ENCODE assay signal across 11 mouse cellular contexts in the genomic region with DNA sequence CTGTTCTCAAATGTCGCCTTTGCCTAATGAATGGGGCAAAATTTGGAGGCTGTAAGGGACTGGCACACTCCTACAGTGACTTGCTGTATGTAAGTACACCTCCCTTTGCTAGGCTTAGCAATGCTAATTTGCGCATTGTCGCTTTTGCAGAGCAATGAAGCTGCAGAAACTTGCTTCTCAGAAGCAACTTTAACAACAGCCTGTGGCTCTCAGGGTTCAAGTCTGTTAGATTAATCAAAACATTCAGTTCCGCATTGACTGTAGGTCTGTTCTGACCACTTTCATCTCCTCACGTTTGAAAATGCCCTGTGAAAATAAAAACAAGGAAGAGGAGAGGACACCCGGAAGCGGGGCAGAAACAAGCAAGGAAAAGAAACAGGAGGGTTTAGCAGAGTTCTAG. TPM values are rescaled to one million over a fixed set of nuclear protein-coding genes. Genes with fewer than 3 reads are reported as not detected.
DNase-seq lines count a peak whose midpoint lies in the region; ATAC-seq and TF ChIP-seq lines count a peak whose summit lies in the region.
"Had no signal": no experiment of that assay in that cellular context is flagged by ENCODE, and none has a peak within 500 bp of the region (broad histone marks: within the 10 kb centered on the region; RNA-seq: fewer than 3 reads in every experiment).

No protein-coding gene starts in this region.

- H3K27ac ChIP-seq in heart, embryonic 12.5 days (ENCODE audit: poor library complexity, severe bottlenecking): no peak overlapping the region
- H3K27ac ChIP-seq in midbrain, embryonic 10.5 days (replicated peaks): no peak overlapping the region
- H3K27ac ChIP-seq in midbrain, postnatal 0 days (ENCODE audit: low read depth, low read length): no peak overlapping the region
- peak overlapping the region; percentile 49; the same call in 1 of the 2 replicates for H3K27ac ChIP-seq in intestine, embryonic 15.5 days
- no peak overlapping the region for H3K27ac ChIP-seq in neural tube, embryonic 15.5 days (replicated peaks)
- H3K27ac ChIP-seq: embryonic facial prominence, embryonic 15.5 days had no signal

- peaks cover 37% of the 10 kb centered on the region for H3K4me1 ChIP-seq in heart, embryonic 12.5 days (replicated peaks)
- peaks cover 51% of the 10 kb centered on the region for H3K4me1 ChIP-seq in midbrain, embryonic 10.5 days
- H3K4me1 ChIP-seq in midbrain, postnatal 0 days (ENCODE audit: insufficient read depth, low read length): peaks cover 5% of the 10 kb centered on the region; the same call in 1 of the 2 replicates
- 0 out of 2 replicates have a peak, but pooled peaks cover 7% of the 10 kb centered on the region for H3K4me1 ChIP-seq in intestine, embryonic 15.5 days (replicated peaks)
- H3K4me1 ChIP-seq in neural tube, embryonic 15.5 days: peaks cover 23% of the 10 kb centered on the region

- DNase-seq in heart, postnatal 14 days: no peak
- DNase-seq in midbrain, embryonic 10.5 days (ENCODE audit: low spot score): peak; percentile 31
- no peak for DNase-seq in midbrain, postnatal 0 days (ENCODE audit: low spot score)
- no peak for DNase-seq in cerebellum, postnatal 25 days
- no peak for DNase-seq in Muller cell, postnatal 12 days (ENCODE audit: inconsistent ontology term)
- DNase-seq: kidney, adult 18-20 months had no signal

- intact Hi-C loops in heart, postnatal 14 days (cut with DNase I): loop anchor here (5.0 to 10.0 kb wide), 2 partner anchors 163 to 279 kb away; no protein-coding TSS in a partner anchor

- no peak for TF ChIP-seq CTCF in midbrain, postnatal 0 days (IDR thresholded peaks at IDR 0.05)

- H3K27me3 ChIP-seq in heart, embryonic 12.5 days (replicated peaks): peaks cover 53% of the 10 kb centered on the region
- peaks cover 88% of the 10 kb centered on the region for H3K27me3 ChIP-seq in midbrain, embryonic 10.5 days (ENCODE audit: low read depth, poor library complexity, severe bottlenecking)
- peaks cover 67% of the 10 kb centered on the region for H3K27me3 ChIP-seq in midbrain, postnatal 0 days (ENCODE audit: insufficient read depth, low read length)
- H3K27me3 ChIP-seq in intestine, embryonic 15.5 days (replicated peaks): peaks cover 17% of the 10 kb centered on the region
- peaks cover 68% of the 10 kb centered on the region for H3K27me3 ChIP-seq in neural tube, embryonic 15.5 days (replicated peaks)

- peak overlapping the region; percentile 21 for H3K4me3 ChIP-seq in heart, embryonic 12.5 days
- H3K4me3 ChIP-seq in midbrain, embryonic 10.5 days: no peak overlapping the region
- H3K4me3 ChIP-seq in midbrain, postnatal 0 days (ENCODE audit: low read depth, low read length): no peak overlapping the region
- H3K4me3 ChIP-seq in intestine, embryonic 15.5 days (replicated peaks): peak overlapping the region; percentile 59
- no peak overlapping the region for H3K4me3 ChIP-seq in neural tube, embryonic 15.5 days (replicated peaks)
- H3K4me3 ChIP-seq: embryonic facial prominence, embryonic 15.5 days had no signal

- H3K9me3 ChIP-seq in heart, embryonic 12.5 days (replicated peaks): no peaks in the 10 kb centered on the region
- no peaks in the 10 kb centered on the region for H3K9me3 ChIP-seq in midbrain, embryonic 10.5 days (replicated peaks)
- no peaks in the 10 kb centered on the region for H3K9me3 ChIP-seq in midbrain, postnatal 0 days (ENCODE audit: low read length)
- no peaks in the 10 kb centered on the region for H3K9me3 ChIP-seq in intestine, embryonic 15.5 days
- no peaks in the 10 kb centered on the region for H3K9me3 ChIP-seq in neural tube, embryonic 15.5 days (replicated peaks)
- H3K9me3 ChIP-seq: embryonic facial prominence, embryonic 15.5 days had no signal

- peak overlapping the region; percentile 48 for H3K4me2 ChIP-seq in heart, embryonic 12.5 days
- no peak overlapping the region for H3K4me2 ChIP-seq in midbrain, postnatal 0 days (ENCODE audit: low read depth, low read length, poor library complexity, severe bottlenecking)
- peak overlapping the region; percentile 85 for H3K4me2 ChIP-seq in intestine, embryonic 15.5 days (replicated peaks)
- H3K4me2 ChIP-seq in neural tube, embryonic 15.5 days: peak overlapping the region; percentile 22; the same call in 1 of the 2 replicates
- H3K4me2 ChIP-seq: embryonic facial prominence, embryonic 15.5 days had no signal

- H3K36me3 ChIP-seq in heart, embryonic 12.5 days: no peaks in the 10 kb centered on the region
- H3K36me3 ChIP-seq in midbrain, embryonic 10.5 days: no peaks in the 10 kb centered on the region
- no peaks in the 10 kb centered on the region for H3K36me3 ChIP-seq in midbrain, postnatal 0 days (ENCODE audit: insufficient read depth, low read length)
- H3K36me3 ChIP-seq in intestine, embryonic 15.5 days: no peaks in the 10 kb centered on the region
- no peaks in the 10 kb centered on the region for H3K36me3 ChIP-seq in neural tube, embryonic 15.5 days
- H3K36me3 ChIP-seq: embryonic facial prominence, embryonic 15.5 days had no signal

- no peak for ATAC-seq in heart, embryonic 12.5 days (ENCODE audit: insufficient number of reproducible peaks, low FRiP score)
- ATAC-seq in midbrain, postnatal 0 days (ENCODE audit: low FRiP score): no peak
- no peak for ATAC-seq in intestine, embryonic 15.5 days
- ATAC-seq in neural tube, embryonic 15.5 days (ENCODE audit: low FRiP score): no peak

- no peak overlapping the region for H3K9ac ChIP-seq in heart, embryonic 12.5 days
- H3K9ac ChIP-seq in midbrain, postnatal 0 days (replicated peaks; ENCODE audit: low read length, poor library complexity, severe bottlenecking): no peak overlapping the region
- no peak overlapping the region for H3K9ac ChIP-seq in intestine, embryonic 15.5 days
- H3K9ac ChIP-seq in neural tube, embryonic 15.5 days (replicated peaks): no peak overlapping the region
- H3K9ac ChIP-seq: embryonic facial prominence, embryonic 15.5 days had no signal

- 8% methylated on average over 7 of the region's 7 CpGs for WGBS in heart, embryonic 12.5 days
- WGBS in midbrain, embryonic 10.5 days: under 1% methylated on average over 7 of the region's 7 CpGs
- 10% methylated on average over 7 of the region's 7 CpGs for WGBS in midbrain, postnatal 0 days
- WGBS in intestine, embryonic 15.5 days: 17% methylated on average over 7 of the region's 7 CpGs
- 6% methylated on average over 7 of the region's 7 CpGs for WGBS in neural tube, embryonic 15.5 days

RNA-seq across cellular contexts. Expression of a gene that starts 14.8 kb away (rescaled TPM):
- polyA plus RNA-seq in heart, embryonic 12.5 days (2016; fragmentation: Nextera tagmentation; extraction: Ambion mirVana): 0.04 and 0.12 TPM in 2 replicates
- 1 to 10 TPM; 1.6 to 2.2 TPM for total RNA-seq in heart, postnatal 14 days (2021)
- 0.20 and 0.27 TPM in 2 replicates for polyA plus RNA-seq in midbrain, embryonic 10.5 days (2016; fragmentation: Nextera tagmentation; extraction: Ambion mirVana)
- total RNA-seq in midbrain, postnatal 0 days (2014; rRNA removed): 2.1 and 2.6 TPM in 2 replicates
- 0.43 and 0.90 TPM in 2 replicates for polyA plus RNA-seq in midbrain, postnatal 0 days (2015; fragmentation: Nextera tagmentation; extraction: Ambion mirVana)
- polyA plus RNA-seq in intestine, embryonic 15.5 days (2015; fragmentation: Nextera tagmentation; extraction: Ambion mirVana): 10.4 and 10.5 TPM in 2 replicates
- 1.6 and 2.0 TPM in 2 replicates for polyA plus RNA-seq in neural tube, embryonic 15.5 days (2015; fragmentation: Nextera tagmentation; extraction: Ambion mirVana)
- polyA plus RNA-seq: C2C12 had no signal

Comparison
In these comparisons a context has a peak if more than half of its experiments do, and no peak if none do; other contexts are left out.
1. H3K4me3 ChIP-seq: peak in heart, embryonic 12.5 days (single experiment) and intestine, embryonic 15.5 days (single experiment); none in midbrain, embryonic 10.5 days (single experiment), midbrain, postnatal 0 days (single experiment) and neural tube, embryonic 15.5 days (single experiment).